Mouse (Mus musculus): ENCODE results near the gene Hsf2bp.

Gene Hsf2bp

DNA sequence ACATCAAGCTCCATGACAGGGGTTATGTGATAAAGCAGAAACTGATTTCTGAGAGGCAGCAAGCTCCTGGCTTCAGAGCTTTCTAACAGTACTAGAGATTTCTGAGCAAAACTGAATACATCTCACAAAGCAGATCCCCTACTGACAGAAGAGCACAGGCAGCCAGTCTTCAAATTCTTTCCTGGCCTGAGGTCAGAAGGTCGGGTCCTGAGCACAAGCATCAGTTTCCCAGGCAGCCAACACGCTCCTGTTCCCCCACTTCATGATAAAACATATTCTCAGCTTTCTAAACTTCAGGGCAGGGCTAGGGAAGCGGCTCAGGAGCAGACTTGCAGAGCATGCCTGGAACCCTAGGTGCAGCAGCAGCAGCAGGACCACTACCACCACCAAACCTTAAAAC is 52.7 kb downstream of the Hsf2bp start:
- no peak for DNase-seq (ENCODE audit: low spot score in 2 of 2)

DNA sequence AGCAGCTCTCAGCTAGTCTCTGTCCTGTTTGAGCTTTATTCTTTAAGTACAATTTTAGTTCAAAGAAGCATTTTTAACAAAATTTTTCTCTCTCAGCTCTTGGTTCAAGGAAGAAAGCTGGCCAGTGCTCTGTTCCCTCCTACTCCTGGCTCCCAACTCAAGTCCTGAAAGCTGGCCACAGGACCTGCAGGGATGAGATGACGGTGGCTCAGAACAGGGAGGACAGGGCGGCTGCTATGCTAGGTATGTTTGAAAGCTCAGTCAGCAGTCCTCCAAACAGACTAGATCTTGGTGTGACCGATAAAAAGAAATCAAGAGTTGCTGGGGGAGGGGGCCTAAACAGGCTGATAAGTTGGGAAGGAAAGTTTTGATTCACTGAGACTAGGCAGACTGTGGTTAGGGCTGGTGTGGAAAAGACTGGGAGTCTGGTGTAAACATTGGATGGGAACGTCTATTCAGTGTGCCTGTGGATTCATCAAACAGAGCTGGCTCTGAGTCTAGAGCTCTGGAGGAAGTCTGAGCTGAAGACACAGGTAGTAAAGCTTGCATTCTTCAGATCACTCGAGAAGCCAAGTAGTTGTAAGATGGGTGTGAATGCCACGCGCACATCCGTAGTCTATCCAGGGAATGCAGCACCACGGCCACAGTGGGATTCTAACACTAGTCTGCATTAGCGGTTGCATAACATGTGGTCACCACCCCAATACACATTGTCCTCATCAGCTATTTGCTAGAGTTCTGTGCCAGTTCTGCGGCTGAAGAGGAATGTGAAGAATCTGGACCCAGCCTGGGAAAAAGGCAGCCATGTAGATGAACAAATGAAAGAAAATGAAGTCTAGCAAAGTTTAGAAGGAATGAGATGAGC is 53.6 kb downstream of the Hsf2bp start:
- no peak for DNase-seq (ENCODE audit: low spot score in 2 of 2)

DNA sequence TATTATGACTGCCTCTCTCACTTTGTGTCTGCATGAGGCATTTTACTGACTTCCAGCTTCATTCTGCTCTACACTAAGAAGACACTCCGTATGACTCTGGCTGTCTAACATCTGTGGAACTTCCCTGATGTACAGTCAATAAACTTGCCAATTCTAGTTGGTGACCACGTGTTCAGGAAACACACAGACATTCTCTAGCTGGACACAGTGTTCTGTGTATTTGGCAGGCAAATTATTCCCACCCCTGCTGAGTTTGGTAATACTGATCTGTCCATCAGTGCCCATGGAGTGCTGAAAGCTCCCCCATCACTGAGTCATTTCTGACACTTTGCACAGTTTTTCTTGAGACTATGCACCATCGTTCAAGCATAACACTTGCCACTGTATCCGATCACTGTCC is 56.3 kb downstream of the Hsf2bp start:
- DNase-seq (ENCODE audit: low spot score in 2 of 2) = no peak

DNA sequence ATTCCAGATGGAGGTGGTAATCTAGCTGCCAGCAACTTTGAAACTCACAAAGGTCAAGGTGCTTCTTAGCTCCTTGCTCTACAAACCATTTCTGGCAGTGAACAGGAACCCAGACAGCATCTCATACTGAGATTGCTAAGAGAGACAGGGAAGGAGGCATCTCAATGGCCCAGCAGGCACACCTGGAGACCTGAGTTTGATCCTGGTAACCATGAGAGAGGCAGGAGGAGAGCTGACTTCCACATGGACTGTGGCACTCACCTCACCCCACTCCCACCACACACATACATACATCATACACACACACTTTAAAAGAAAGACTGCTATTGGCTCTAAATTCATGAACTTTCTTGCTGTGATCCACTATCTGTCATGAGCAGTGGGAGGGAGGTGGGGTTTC is 59.0 kb downstream of the Hsf2bp start:
- no peak for DNase-seq (ENCODE audit: low spot score in 2 of 2)

DNA sequence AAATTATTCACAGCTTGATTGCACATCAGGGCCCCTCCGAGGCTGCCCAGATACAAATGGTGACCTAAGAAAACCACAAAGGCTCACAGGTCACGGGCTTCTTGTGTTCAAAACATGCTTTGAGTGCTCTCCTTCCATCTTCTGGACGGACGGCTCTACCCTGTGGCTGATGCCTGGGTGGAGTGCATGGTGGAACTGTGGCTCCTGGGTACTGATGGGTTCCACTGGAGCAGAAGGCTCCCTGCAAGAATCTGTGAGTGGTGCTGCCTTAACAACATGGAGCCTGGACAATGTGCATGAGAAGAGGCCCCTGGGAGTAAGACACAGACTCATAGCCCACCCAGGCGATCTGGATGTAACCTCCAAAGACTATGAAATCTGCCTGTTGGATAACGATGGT is 59.6 kb downstream of the Hsf2bp start:
- no peak for DNase-seq (ENCODE audit: low spot score in 2 of 2)

DNA sequence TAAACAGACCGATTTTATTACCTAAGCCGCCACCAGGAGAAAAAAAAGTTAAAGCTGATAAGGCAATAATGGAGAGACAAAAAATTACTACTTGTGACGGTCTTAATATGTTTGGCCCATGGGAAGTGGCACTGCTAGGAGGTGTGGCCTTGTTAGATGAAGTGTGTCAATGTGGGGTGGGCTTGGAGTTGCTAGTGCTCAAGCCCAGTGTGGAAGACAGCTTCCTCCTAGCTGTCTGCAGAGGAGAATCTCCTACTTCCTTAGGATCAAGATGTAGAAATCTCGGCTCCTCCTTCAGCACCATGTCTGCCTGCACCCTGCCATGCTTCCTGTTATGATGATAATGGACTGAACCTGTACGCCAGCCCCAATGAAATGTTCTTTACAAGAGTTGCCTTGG is 61.5 kb downstream of the Hsf2bp start:
- DNase-seq (ENCODE audit: low spot score in 2 of 2) = no peak

DNA sequence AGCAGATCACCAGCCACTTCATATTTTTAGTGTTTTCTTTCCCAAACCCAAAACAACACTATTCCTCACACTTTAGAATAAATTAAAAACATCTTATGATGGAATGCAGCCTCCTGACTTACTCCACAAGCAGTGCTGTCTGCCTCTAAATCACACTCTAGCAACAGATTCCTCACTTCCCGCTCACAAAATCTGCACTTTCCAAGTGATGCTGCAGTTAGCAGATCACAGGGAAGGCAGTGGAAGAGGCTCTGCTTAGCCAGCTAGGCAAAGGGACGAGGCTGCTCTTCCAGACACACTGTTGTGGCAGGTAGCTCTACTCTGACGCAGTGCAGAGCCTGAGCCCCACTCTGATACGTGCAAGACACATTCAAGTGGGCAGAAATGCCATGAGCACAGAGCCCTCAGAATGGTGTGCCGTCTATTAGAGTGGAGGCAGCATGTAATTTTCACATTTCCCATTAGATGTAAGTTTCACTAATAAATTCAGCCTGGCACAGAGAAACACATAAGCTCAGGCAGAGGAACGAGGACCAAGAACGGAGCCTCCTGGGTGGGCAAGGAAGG is 62.4 kb downstream of the Hsf2bp start:
- no peak for DNase-seq (ENCODE audit: low spot score in 2 of 2)

DNA sequence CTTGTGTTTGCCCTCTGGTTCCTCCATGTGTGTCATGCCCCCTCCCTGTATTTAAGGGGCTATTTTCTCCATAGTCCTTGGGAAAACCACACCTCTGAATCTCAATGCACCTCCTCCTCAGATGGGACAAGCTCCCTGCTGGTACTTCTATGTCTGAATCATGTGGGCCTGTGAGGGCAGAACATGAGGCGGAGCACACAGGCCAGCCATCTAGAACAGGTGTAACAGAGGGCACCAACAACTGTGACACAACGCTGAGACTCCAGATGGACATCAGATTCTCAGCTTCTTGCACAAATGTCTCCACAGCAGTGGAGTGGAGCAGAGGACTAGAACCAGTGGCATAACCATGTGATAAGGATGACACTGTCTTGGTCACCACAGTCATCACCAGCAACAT is 65.3 kb downstream of the Hsf2bp start:
- no peak for DNase-seq (ENCODE audit: low spot score in 2 of 2)

DNA sequence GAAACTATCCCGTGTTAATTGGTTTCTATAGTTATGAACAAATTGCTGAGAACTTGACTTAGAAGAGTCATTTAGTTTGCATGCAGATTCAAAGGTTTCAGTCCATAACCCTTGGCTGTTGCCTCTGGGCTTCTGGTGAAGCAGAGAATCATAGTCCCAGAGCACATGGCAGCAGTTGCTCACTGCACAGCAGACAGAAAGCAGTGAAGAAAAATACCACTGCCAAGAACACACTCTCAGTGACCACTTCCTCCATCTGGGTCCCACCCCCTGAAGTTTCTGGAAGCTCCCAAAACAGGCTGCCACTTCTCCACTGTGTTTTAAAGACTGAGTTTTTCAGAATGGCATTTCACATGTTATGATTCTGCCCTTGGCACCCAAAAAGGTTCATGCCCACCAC is 67.3 kb downstream of the Hsf2bp start:
- no peak for DNase-seq (ENCODE audit: low spot score in 2 of 2)

DNA sequence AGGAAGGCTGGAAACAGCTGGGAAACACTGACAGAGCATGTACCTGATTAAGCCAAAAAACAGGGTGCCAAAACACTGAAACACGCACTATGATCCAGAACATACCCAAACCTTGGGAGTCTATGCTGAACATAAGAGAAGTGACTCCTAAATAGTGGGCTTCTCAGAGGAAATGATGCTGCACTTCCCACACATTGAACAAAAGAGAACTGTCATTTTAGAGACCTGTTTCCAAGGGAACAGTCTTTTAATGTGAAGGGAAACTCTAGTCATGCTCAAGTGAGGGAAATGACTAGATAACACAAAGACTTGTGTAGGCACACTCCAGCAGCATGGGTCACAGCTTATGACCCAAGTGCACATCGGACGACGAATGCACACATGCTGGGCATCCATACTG is 68.8 kb downstream of the Hsf2bp start:
- no peak for DNase-seq (ENCODE audit: low spot score in 2 of 2)

DNA sequence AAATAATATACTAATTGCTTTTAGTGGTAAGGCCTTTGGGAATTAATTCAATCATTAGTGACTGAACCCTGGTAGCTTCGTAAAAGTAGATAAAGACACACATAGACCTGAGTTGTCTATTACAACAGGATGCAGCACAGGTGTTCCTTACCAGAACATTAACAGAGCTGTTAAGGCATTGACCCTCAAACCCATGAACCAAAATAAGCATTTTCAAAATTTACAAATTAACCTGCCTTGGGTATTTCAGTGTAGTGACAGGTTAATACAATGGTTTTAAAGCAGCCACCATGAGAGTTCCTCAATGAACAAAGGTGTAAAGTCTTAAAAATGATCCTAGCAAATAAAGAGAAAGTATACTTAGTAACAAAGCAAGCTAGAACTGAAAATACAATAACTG is 69.6 kb downstream of the Hsf2bp start:
- DNase-seq (ENCODE audit: low spot score in 2 of 2) = no peak

DNA sequence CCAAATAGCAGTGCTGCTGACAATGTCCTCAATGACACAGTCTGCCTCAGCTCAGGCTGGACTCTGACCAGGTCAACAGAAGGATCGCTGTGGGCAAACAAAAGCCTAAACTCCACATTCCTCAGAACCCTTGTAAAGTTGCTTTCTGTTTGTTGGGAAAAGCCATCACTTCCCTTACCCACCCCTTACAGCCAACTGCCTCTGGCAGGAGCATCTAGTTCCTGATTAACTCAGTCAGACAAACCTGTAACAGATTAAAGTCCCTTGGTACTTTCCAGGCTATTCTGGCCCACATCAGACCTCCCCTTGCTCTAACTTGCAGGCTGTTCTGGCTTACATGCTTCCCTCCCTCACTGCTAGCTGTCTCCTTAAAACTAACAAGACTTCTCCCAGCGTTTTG is 70.5 kb downstream of the Hsf2bp start:
- DNase-seq (ENCODE audit: low spot score in 2 of 2) = no peak

DNA sequence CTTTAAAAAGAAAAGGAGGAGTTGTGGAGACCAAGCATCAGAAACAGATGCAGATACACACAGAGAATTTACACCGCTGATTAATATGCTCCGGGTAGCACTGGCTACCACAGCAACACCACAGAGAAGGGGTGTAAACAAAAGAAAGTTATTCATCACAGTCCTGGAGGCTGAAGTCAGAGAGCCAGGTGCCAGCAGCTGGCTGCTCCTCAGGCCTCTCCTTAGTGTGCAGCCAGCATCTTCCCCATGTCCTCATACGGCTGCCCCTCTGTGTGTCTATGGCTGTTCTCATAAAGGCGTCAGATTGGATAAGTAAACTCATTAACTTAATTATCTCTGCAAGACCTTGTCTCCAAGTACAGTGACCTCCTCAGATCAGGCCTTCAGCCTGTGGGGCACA is 73.2 kb downstream of the Hsf2bp start:
- DNase-seq (ENCODE audit: low spot score in 2 of 2) = no peak

DNA sequence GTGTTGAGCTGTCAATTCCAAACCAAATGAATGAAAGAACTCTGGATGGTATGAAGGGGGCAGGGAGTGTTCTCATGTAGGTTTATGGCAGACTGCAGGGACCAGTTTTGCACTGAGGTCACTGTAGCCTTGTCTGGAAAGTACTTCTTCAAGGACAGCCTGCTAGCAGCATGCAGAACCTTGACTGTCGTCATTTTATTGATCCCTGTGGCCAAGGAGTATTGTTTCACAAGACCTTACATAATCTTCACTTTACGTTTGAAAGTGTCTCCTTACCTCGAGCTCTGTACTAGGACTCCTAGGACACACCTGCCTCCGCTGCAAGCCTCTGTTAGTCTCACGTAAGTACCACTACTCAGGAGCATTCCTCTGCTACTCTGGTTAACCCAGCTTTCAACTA is 73.9 kb downstream of the Hsf2bp start:
- DNase-seq (ENCODE audit: low spot score in 2 of 2) = no peak

DNA sequence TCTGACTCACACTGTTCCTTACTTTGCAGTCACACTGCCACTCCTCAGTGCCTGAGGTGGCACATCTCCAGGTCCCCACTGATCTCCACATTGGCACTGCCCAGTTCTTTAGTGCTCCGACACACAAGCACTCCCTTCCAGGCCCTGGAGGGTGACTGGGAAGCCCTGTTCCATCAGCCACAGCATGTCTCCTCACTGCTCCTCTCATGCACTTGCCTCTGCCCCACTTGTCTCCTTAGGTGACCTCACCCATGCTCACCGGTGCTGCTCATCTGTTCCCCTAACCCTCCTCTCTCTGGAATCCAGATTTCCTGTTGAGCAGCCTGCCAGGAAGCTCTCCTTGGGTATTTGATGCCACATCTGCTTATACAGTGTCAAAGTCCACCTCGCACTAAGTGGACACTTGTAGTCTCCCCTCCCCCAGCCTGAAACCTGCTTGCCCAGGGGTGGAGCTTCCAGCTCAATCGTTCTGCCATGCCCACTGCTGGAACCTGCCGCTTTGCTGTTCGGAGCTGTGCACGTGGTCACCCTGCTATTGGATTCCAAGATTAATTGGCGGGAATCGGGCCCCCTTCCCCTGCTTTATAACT is 81.5 kb downstream of the Hsf2bp start:
- no peak for DNase-seq (ENCODE audit: low spot score in 2 of 2)

DNA sequence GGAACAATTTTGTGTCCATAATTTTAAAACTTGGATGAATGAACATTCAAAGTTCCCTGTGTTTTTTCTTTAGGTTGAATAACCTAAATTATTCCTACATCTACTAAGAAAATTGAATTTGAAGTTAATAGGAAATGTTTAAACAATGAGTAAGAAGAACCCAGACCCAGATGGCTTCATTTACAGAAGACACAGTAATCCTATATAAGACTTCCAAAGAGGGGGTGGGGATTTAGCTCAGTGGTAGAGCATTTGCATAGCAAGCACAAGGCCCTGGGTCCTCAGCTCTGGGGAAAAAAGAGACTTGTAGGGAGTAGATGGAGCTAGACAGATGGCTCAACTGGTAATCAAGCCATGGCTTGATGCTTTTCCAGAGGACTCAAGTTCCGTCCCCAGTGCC is 87.1 kb downstream of the Hsf2bp start:
- no peak for DNase-seq (ENCODE audit: low spot score in 2 of 2)

DNA sequence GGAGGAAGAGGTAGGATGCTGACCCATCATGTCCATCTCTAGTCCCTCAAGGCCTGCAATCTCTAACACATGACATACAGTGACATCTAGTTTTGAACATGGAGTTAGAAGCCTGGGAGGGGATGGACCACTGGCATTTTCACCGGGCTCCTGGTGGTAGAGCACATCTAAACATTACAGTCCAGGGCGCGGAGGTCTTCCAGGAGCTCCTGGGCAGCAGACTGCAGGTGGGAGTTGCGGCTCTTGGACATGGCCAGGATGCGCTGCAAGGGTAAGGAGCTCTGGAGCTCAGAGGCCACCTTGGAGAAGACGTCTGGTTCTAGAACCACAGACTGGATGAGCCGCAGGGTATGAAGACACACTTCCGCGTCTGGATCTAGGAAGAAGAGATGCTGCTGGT is 89.7 kb downstream of the Hsf2bp start:
- DNase-seq (ENCODE audit: low spot score in 2 of 2) = no peak

DNA sequence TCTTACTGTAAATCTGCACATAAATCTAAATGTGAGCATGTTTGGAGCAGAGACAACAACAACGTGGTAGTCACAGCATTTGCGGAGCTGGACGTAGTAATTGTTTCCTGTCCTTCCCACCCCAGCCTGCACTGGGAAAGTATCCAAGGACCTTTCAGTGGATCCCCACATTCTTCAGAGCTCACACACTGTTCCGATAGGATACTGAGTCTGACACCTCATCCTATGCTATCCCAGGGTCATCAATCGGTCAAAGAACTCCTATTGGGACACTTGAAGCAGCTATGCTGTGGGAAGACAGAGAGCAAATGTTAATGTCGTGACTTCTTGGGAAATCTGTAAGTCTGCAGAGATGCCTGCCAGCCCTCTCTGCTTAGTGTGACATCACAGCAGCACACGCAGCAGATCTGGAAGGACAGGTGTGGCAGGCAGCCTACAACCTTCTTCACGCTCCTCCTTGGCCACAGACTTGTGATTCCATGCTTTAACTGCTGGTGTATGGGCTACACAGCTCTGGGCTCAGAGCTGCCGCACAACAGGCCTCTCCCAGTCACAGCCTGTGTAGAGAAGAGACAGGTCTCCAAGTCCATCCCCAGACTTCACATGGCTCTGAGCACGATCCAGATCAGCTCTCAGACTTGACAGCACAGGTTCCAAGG is 92.1 kb downstream of the Hsf2bp start:
- DNase-seq (ENCODE audit: low spot score in 2 of 2) = no peak

DNA sequence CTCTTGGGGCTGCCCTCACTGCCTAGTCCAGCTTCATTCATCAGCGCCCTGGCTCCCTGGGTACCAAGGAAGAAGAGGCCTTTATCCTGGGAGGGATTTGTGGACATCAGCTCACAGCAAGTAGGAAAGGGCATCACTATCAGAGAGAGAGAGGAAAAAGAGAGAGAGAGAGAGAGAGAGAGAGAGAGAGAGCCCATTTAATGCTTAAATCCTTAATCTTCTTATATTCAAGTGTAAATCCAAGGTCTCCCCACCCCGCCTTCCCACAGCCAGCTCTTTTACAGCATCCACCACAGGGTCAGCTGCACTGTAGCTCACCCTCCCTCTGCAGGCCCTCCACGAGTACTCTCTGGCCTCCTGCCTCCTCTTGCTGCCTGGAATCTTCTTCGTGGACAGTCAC is 94.5 kb downstream of the Hsf2bp start:
- DNase-seq (ENCODE audit: low spot score in 2 of 2) = no peak

DNA sequence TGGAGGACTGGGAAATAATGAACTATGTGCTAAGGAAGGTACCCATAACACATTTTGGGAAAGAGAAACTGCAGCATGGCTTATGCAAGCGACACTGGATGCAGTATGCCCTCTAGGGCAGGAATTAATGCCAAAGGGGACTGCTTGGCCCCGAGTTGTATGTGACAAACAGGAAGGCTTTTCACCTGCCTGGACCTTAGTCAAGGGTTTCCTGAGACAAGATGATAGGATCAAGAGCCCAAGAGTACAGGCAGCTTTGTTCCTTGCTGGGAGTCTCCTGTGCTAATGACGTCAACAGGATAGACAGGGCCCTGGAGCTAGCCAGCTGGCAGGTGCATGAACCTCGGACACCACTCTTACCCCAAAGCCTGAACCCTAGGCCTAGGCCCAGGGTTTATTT is 95.5 kb downstream of the Hsf2bp start:
- no peak for DNase-seq (ENCODE audit: low spot score in 2 of 2)

DNA sequence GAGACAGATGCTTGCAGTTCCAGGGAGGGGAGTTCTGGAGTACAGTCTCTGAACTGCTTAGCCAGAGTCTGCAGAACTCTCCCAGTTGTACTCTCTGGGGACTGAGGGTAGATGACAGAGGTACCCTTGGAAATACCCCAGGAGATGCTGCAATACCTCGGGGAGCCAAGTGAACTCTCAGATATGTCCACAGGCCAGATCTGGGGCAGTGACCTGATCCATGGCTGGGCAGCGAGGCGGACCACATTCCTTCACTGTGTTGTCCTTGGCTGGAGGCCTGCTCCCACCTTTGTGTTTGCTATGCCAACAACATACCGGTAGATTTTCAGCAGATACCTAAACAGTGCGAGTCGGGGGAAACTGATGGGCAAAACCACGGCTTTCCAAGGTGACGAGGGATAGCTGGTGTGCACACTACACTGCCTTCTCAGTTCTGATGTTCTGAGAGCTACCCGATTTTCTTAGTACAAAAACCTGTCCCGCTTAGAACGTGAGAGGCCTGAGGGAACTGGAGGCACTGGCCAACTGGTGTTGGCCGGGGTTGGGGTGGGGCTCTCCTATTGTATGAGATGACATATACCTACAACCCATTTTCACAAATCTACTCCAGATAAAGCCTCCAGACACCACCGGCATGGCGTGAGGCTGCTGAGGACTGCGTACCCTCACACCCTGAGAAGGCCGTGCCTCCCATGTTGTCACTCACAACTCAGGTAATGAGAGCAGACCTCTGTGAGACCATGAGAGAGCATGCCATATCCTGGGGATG is 96.7 kb downstream of the Hsf2bp start:
- no peak for DNase-seq (ENCODE audit: low spot score in 2 of 2)

Measured in spleen, postnatal 14 days (tissue).